Mouse (Mus musculus) liver, adult 2 months (tissue): Measurements from ENCODE around the gene Stag2.

Experiments used
- CTCF ChIP-seq: fragments of 200-500 bp; IDR thresholded peaks from 2 replicates; pipeline ENCODE4 v1.5.1; 2011; ENCODE audit warnings: low read depth, low read length, control low read depth
- POLR2A ChIP-seq: fragments of 200-500 bp; IDR thresholded peaks from 2 replicates; pipeline ENCODE4 v1.6.1; 2011; ENCODE audit warnings: low read length, control low read depth; ENCODE audit not compliant: insufficient read depth; ENCODE audit errors: extremely low read depth

GRCm38 (mm10) chrX:42139882-42140281 lies 9.2 kb upstream of the Stag2 start:
- TF ChIP-seq CTCF (no peak), POLR2A (no peak)
